Mouse (Mus musculus): ENCODE results near the gene Nacc2.

Nacc2 gene

GRCm38 (mm10) chr2:26055747-26056102 is 67.3 kb downstream of the Nacc2 start:
- DNase-seq (ENCODE audit: low spot score) = no peak

GRCm38 (mm10) chr2:26055046-26055746 is 67.8 kb downstream of the Nacc2 start:
- peak; percentile 68 for DNase-seq (ENCODE audit: low spot score)

DNA sequence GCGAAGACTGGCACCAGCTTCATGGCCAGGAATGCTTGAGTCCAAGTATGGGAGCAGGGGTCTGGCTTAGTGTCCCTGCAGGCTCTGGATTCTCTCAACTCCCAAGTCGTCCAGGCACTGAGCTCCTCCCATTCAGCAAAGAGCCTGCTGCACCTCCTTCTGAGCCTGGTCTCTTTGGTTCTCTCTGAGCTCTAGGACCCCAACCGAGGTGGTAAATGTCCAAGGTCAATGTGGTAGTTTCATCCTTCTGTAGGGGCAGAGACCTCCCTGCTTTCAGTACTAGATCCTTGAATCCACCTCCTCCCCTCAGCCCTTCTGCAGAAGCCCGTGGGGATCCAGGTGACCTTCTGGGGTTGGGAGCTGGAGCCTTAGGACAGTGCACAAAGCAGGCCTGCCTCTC is 70.2 kb downstream of the Nacc2 start:
- DNase-seq (ENCODE audit: low spot score) = no peak

- DNase-seq (ENCODE audit: low spot score) = no peak
These were observed 74.2 kb downstream of the Nacc2 start for GRCm38 (mm10) chr2:26048816-26049215.

- DNase-seq (ENCODE audit: low spot score) = no peak
These were observed 78.8 kb downstream of the Nacc2 start for GRCm38 (mm10) chr2:26044216-26044615.

- DNase-seq (ENCODE audit: low spot score) = no peak
These were observed 80.4 kb downstream of the Nacc2 start for GRCm38 (mm10) chr2:26042603-26043002.

DNA sequence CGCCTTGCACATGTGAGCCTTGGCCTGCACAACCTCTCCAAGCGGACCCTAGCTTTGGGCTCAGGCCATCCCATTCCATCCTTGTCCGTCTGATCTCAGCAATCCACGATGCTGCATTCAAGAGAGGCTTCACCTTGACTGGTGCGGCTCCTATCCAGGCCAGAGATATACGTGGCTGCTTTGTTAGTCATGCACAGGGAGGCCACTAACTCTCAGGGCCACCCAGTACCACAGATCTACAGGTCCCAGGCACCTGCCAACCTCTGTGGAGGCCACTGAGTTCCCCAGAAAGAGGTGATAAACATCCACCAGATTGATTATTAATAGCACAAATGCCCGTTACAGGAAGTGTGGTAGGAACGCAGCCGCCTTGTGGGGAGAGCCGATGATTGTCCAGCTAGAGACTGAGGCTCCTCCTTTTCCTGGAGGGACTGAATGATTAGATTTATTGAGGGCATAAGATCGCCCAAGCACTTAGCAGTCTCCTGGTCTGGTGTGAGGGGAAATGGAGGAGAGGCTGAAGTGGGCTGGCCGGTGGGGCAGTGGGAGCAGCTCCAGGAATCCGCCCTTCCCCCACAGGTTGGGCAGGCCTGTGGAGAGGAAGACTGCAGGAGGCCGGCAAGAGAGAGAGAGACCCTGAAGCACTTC is 81.7 kb downstream of the Nacc2 start:
- no peak for DNase-seq (ENCODE audit: low spot score)

GRCm38 (mm10) chr2:26039951-26040350 is 83.1 kb downstream of the Nacc2 start:
- DNase-seq (ENCODE audit: low spot score) = no peak

DNA sequence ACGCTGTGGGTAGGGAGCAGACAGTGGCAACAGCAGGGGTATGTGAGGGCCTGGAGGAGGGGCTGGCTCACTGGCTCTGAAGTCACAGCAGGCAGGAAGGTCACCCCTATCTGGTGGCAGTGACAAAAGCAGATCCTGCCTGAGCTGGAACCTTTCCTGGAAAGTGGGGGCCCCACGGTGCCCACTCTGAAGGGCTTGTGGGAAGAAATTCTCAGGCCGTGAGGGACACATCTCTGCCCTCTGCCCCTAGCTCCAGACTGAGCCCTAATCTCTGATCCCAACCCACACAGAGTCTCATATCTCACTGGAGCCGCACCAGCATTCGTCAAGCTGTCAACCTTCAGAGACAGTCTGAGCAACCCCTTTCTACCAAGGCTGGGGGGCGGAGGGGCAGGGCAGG is 85.6 kb downstream of the Nacc2 start:
- no peak for DNase-seq (ENCODE audit: low spot score)

- no peak for DNase-seq (ENCODE audit: low spot score)
These were observed 88.5 kb downstream of the Nacc2 start for GRCm38 (mm10) chr2:26034344-26035050.

GRCm38 (mm10) chr2:26030288-26030687 is 92.7 kb downstream of the Nacc2 start:
- DNase-seq (ENCODE audit: low spot score) = no peak

- peak; percentile 30 for DNase-seq (ENCODE audit: low spot score)
These were observed 98.6 kb downstream of the Nacc2 start for GRCm38 (mm10) chr2:26024138-26025075.

DNA sequence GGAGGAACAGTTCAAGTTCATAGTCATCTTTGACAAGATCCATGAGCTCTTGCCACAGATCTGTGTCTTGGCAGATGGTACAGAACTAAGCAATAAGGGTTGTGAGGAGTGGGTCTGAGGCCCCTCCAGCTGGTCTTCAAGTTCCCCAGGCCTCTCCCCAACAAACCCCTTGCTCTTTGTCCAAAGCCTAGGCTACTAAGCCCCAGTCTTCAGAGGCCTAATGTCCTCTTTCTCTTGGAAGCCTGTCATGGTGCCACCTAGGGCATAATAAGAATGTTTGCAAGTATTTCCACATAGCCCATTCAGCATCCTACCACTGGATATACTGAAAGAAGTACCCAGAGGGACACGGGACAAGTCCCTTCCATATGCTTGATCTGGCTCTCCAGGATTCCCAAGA is 100.4 kb downstream of the Nacc2 start:
- peak; percentile 24 for DNase-seq (ENCODE audit: low spot score)

DNA sequence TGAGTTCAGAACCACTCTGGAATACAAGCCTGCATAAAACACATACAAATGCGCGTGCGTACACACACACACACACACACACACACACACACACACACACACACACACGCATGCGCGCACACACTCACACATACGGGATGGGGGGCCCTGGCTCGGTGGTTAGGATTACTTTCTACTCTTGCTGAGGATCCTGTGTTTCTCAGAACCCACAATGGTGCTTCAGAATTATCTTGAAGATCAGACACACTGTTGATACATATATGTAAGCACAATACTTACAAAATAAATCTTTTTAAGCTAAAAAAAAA is 100.8 kb downstream of the Nacc2 start:
- DNase-seq (ENCODE audit: low spot score) = no peak

GRCm38 (mm10) chr2:26021561-26022257 is 101.3 kb downstream of the Nacc2 start, which contains the start of gene Ubac1:
Gene Ubac1 (minus strand): TSS chr2:26021747.
- peak; percentile 87 for DNase-seq (ENCODE audit: low spot score)

GRCm38 (mm10) chr2:26020714-26021560 is 102.1 kb downstream of the Nacc2 start:
- DNase-seq (ENCODE audit: low spot score) = peak; percentile 69

GRCm38 (mm10) chr2:26019923-26020322 is 103.1 kb downstream of the Nacc2 start:
- no peak for DNase-seq (ENCODE audit: low spot score)

DNA sequence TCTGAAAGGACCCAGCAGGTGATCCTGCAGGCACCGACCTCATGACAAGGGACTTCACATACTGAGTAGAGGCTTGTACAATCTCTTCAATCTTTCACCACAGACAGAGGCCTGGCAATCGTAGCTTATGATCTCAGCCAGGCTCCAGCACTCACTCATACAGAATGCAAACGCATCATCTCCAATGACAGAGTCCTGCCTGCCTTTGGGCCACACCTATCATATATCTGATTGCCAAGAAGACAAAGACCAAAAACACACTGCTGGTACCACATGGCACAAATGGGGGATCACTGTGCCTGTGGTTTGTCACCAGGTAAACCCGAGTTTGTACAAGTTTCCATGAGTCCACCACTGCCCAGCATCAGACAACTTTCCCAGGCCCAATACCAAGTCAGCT is 105.7 kb downstream of the Nacc2 start:
- no peak for DNase-seq (ENCODE audit: low spot score)

DNA sequence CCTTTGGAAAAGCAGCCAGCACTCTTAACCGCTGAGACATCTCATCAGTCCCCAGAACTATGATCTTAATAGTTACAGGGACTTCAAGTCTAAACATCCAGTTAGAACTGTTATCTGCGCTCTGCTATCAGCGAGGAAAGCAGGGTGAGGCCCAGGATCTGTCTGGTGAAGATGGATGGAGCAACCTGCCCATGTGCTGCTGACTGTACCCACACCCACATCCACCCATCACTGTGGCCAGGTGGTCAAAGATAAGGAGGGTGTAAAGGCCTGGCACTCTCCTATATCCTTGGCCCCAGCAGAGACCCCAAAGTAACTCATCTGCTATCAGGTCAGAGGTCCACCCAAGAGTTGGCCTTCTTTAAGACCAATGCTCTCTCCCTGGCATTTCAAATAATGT is 109.3 kb downstream of the Nacc2 start:
- DNase-seq (ENCODE audit: low spot score) = no peak

- DNase-seq (ENCODE audit: low spot score) = no peak
These were observed 111.6 kb downstream of the Nacc2 start for GRCm38 (mm10) chr2:26011420-26011819.
